Comparison of ENCODE assay signal across 12 mouse cellular contexts in the genomic region with DNA sequence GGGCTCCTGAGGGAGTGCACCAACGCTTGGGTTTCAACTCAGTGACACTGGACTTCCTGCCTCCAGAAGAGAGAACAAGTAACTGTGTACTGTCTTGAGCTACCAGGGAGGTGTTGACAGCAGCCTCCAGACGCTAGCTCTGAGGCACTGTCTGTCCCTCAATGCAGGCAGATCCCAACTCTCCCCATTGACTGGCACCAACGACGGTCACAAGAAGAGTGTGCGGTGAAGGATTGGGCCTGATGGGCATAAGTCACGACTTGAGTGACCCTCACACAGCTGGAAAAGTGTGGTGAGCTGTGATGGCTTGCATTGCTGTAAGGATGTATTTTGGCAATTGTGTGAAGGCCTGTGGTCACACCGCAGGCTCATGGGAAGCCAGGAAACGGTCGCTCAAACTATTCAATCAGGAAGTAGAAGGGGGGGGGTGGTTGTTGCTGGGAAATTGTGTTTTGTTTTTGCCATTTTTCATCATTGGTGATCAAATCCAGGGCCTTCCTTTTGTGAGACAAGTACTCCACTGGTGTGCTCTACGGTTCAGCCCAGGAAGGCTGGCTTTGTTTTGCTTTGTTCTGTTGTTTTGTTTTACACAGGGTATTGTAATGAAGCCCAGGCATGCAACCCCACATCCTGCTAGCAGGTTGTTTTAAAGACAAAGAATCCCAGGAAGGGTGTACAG. TPM values are rescaled to one million over a fixed set of nuclear protein-coding genes. Genes with fewer than 3 reads are reported as not detected.
DNase-seq lines count a peak whose midpoint lies in the region; ATAC-seq lines count a peak whose summit lies in the region.
"Had no signal": no experiment of that assay in that cellular context is flagged by ENCODE, and none has a peak within 500 bp of the region (broad histone marks: within the 10 kb centered on the region; RNA-seq: fewer than 3 reads in every experiment).

No protein-coding gene starts in this region.

- peaks cover 52% of the 10 kb centered on the region for H3K4me1 ChIP-seq in megakaryocyte, embryonic 14.5 days
- no peaks in the 10 kb centered on the region for H3K4me1 ChIP-seq in forebrain, embryonic 15.5 days

- H3K9me3 ChIP-seq in megakaryocyte, embryonic 14.5 days, result peaks cover 11% of the 10 kb centered on the region
- no peaks in the 10 kb centered on the region for H3K9me3 ChIP-seq in forebrain, embryonic 15.5 days

- no peaks in the 10 kb centered on the region for H3K36me3 ChIP-seq in megakaryocyte, embryonic 14.5 days (replicated peaks; ENCODE audit: low read length)
- no peaks in the 10 kb centered on the region for H3K36me3 ChIP-seq in forebrain, embryonic 15.5 days

- peak overlapping the region; percentile 82 for H3K4me3 ChIP-seq in megakaryocyte, embryonic 14.5 days (replicated peaks)
- H3K4me3 ChIP-seq in forebrain, embryonic 15.5 days, result no peak overlapping the region

- ATAC-seq in erythroblast, adult 5-6 weeks (replicated peaks; ENCODE audit: low FRiP score, poor library complexity, severe bottlenecking), result no peak
- no peak for ATAC-seq in forebrain, embryonic 15.5 days (replicated peaks)

- H3K4me2 ChIP-seq in forebrain, embryonic 15.5 days (replicated peaks), result no peak overlapping the region

- WGBS in forebrain, embryonic 15.5 days, result 72% methylated on average over 10 of the region's 10 CpGs

- peaks cover 19% of the 10 kb centered on the region for H3K27me3 ChIP-seq in megakaryocyte, embryonic 14.5 days (replicated peaks)
- no peaks in the 10 kb centered on the region for H3K27me3 ChIP-seq in forebrain, embryonic 15.5 days

- H3K27ac ChIP-seq in forebrain, embryonic 15.5 days (replicated peaks), result no peak overlapping the region

- DNase-seq in kidney, postnatal 36 days, result peak; percentile 15 to 21
- no peak for DNase-seq in kidney, adult 8-10 months
- DNase-seq in T-cell, adult 2 months (ENCODE audit: low spot score), result peak; percentile 14
- DNase-seq in heart, postnatal 10 days, result peak; percentile 31 to 51
- no peak for DNase-seq in adrenal gland, postnatal 4 days (ENCODE audit: low spot score in 2 of 2)
- DNase-seq: embryo, embryonic 11 days; right cerebral cortex, adult 18-20 months; thymus, postnatal 14 days had no signal

- intact Hi-C loops in heart, postnatal 10 days (cut with DNase I), result loop anchor here (5.0 kb wide), 1 partner anchor 53 kb away; the partner anchor contains the start of gene Cnot6

- H3K9ac ChIP-seq in forebrain, embryonic 15.5 days (replicated peaks), result no peak overlapping the region

RNA-seq across cellular contexts. Expression of gene Scgb3a1, which starts 4.5 kb away (rescaled TPM):
- 10 to 100 TPM in 1 of 2 experiments, not detected in 1; 15.7 TPM for total RNA-seq in heart, postnatal 10 days (2021)
- not detected in 2 replicates for polyA plus RNA-seq in megakaryocyte, embryonic 14.5 days (2012; ENCODE audit: insufficient read depth, low replicate concordance)
- total RNA-seq in erythroblast, adult 5-6 weeks (2015; ENCODE audit: low replicate concordance), result not detected in 2 replicates
- not detected in 2 replicates for total RNA-seq in erythroblast, adult 5-6 weeks (2017; ENCODE audit: low replicate concordance)
- not detected for total RNA-seq in adrenal gland, postnatal 4 days (2021)
- polyA plus RNA-seq in forebrain, embryonic 15.5 days (2015; fragmentation: Nextera tagmentation; extraction: Ambion mirVana), result not detected in 2 replicates
- polyA plus RNA-seq: limb, embryonic 14.5 days had no signal

RNA-seq across cellular contexts. Expression of gene Flt4, which starts 49.9 kb away (rescaled TPM):
- total RNA-seq in heart, postnatal 10 days (2021), result 10 to 100 TPM; 14.5 to 14.9 TPM
- 0.01 TPM in 1 of 2 replicates, not detected in the other for polyA plus RNA-seq in megakaryocyte, embryonic 14.5 days (2012; ENCODE audit: insufficient read depth, low replicate concordance)
- not detected in 2 replicates for total RNA-seq in erythroblast, adult 5-6 weeks (2015; ENCODE audit: low replicate concordance)
- not detected in 2 replicates for total RNA-seq in erythroblast, adult 5-6 weeks (2017; ENCODE audit: low replicate concordance)
- total RNA-seq in adrenal gland, postnatal 4 days (2021), result 10 to 100 TPM; 23.3 to 24.2 TPM
- 1.4 TPM in 2 replicates for polyA plus RNA-seq in forebrain, embryonic 15.5 days (2015; fragmentation: Nextera tagmentation; extraction: Ambion mirVana)

RNA-seq across cellular contexts. Expression of gene Cnot6, which starts 53.6 kb away (rescaled TPM):
- 10 to 100 TPM; 49.2 to 56.2 TPM for total RNA-seq in heart, postnatal 10 days (2021)
- 2.2 and 3.4 TPM in 2 replicates for polyA plus RNA-seq in megakaryocyte, embryonic 14.5 days (2012; ENCODE audit: insufficient read depth, low replicate concordance)
- total RNA-seq in erythroblast, adult 5-6 weeks (2015; ENCODE audit: low replicate concordance), result 32.4 and 50.1 TPM in 2 replicates
- total RNA-seq in erythroblast, adult 5-6 weeks (2017; ENCODE audit: low replicate concordance), result 40.0 and 52.0 TPM in 2 replicates
- 100 to 1,000 TPM in 1 of 2 experiments, 10 to 100 TPM in 1; 93.1 to 102 TPM for total RNA-seq in adrenal gland, postnatal 4 days (2021)
- 69.9 and 78.7 TPM in 2 replicates for polyA plus RNA-seq in forebrain, embryonic 15.5 days (2015; fragmentation: Nextera tagmentation; extraction: Ambion mirVana)

Comparison
In these comparisons a context has a peak if more than half of its experiments do, and no peak if none do; other contexts are left out.
1. DNase-seq: peak in kidney, postnatal 36 days (2 of 2), T-cell, adult 2 months (single experiment) and heart, postnatal 10 days (2 of 2); none in kidney, adult 8-10 months (0 of 2) and adrenal gland, postnatal 4 days (0 of 2).
2. RNA of gene Flt4, which starts 49.9 kb away (total RNA-seq): 23.3 to 24.2 TPM in adrenal gland, postnatal 4 days and 14.5 to 14.9 TPM in heart, postnatal 10 days; not detected in erythroblast, adult 5-6 weeks; every median in the first group is over 10 times any median in the second.